Mouse (Mus musculus) heart, embryonic 14.5 days (tissue): Measurements from ENCODE around the gene Heg1. TPM values are rescaled to one million over a fixed set of nuclear protein-coding genes. Genes with fewer than 3 reads are reported as not detected.
A peak's percentile ranks its signal among the peaks of the same experiment; 100 is the strongest.

Experiments
- ATAC-seq: fragments of 200-750 bp; cut with Nextera tagmentation; 2 replicates; pipeline ENCODE4 v1.8.0; 2017; ENCODE audit warnings: low read depth, moderate TSS enrichment; ENCODE audit not compliant: insufficient number of reproducible peaks, insufficient read depth, low FRiP score
- H3K27ac ChIP-seq, 2 experiments: fragments of 200-500 bp in 1 of 2; fragments of 300-500 bp in 1 of 2; sonication (generic) in 1 of 2; replicated peaks in 1 of 2; 2 replicates each; pipeline ENCODE4 v1.5.1; 2012 to 2014; ENCODE audit warnings: low read depth in 2 of 2, low read length in 2 of 2, control low read depth in 1 of 2, mild to moderate bottlenecking in 1 of 2, mixed read lengths in 1 of 2; ENCODE audit not compliant: control insufficient read depth in 1 of 2, insufficient read depth in 1 of 2
- H3K27me3 ChIP-seq: fragments of 300-500 bp; sonication (generic); 2 replicates; pipeline ENCODE4 v1.6.1; 2014; ENCODE audit warnings: mild to moderate bottlenecking, low read length, control low read depth; ENCODE audit not compliant: control insufficient read depth, insufficient read depth
- H3K36me3 ChIP-seq: fragments of 300-500 bp; sonication (generic); 2 replicates; pipeline ENCODE4 v1.6.1; 2014; ENCODE audit warnings: mild to moderate bottlenecking, control low read depth, low read length, mixed read lengths; ENCODE audit not compliant: control insufficient read depth, insufficient read depth
- H3K4me1 ChIP-seq, 2 experiments: fragments of 200-500 bp in 1 of 2; fragments of 300-500 bp in 1 of 2; sonication (generic) in 1 of 2; 2 replicates each; pipeline ENCODE4 v1.6.1; 2012 to 2014; ENCODE audit warnings: low read length in 2 of 2, control low read depth in 1 of 2, mixed read lengths in 1 of 2; ENCODE audit not compliant: control insufficient read depth in 2 of 2, insufficient read depth in 2 of 2
- H3K4me2 ChIP-seq: fragments of 300-500 bp; sonication (generic); 2 replicates; pipeline ENCODE4 v1.6.1; 2014; ENCODE audit warnings: mild to moderate bottlenecking, low read length
- H3K4me3 ChIP-seq, 2 experiments: fragments of 200-500 bp in 1 of 2; fragments of 300-500 bp in 1 of 2; sonication (generic) in 1 of 2; 2 replicates each; pipeline ENCODE4 v1.5.1; 2012 to 2014; ENCODE audit warnings: low read length in 2 of 2, mild to moderate bottlenecking in 2 of 2, control low read depth in 1 of 2, low read depth in 1 of 2, moderate library complexity in 1 of 2; ENCODE audit not compliant: control insufficient read depth in 1 of 2, insufficient read depth in 1 of 2
- H3K9ac ChIP-seq: fragments of 300-500 bp; sonication (generic); 2 replicates; pipeline ENCODE4 v1.6.1; 2014; ENCODE audit warnings: mild to moderate bottlenecking, low read length
- H3K9me3 ChIP-seq: fragments of 300-500 bp; sonication (generic); 2 replicates; pipeline ENCODE4 v1.6.1; 2016; ENCODE audit warnings: low read length, control low read depth; ENCODE audit not compliant: control insufficient read depth
- WGBS: fragments of 180-500 bp; shearing (Covaris S2); extraction: QIAGEN DNeasy Blood & Tissue Kit; methylation state at CpG from one replicate; pipeline ENCODE4 v1.1.7; 2014; 5-methylcytosine and 5-hydroxymethylcytosine counted together
- polyA plus RNA-seq: library from polyadenylated mRNA; unstranded; fragments of >200 nt; fragmentation: Nextera tagmentation; extraction: Ambion mirVana; gene quantifications from 2 replicates; pipeline ENCODE4 v1.2.1, GENCODE M21; 2014

Gene Heg1
- polyA plus RNA-seq, 1 experiment from 2014 or later, result 40.5 TPM

GRCm38 (mm10) chr16:33659521-33659920 is 24.6 kb upstream of the Heg1 start:
- ATAC-seq, result no peak
- Histone ChIP-seq H3K9ac (no peak overlapping the region), H3K36me3 (no peaks in the 10 kb centered on the region), H3K4me3 (no peak overlapping the region), H3K27me3 (no peaks in the 10 kb centered on the region), H3K27ac (peak overlapping the region in 1 of 2 experiments; percentile 53; a peak in 1 of 4 replicates), H3K4me2 (no peak overlapping the region), H3K9me3 (no peaks in the 10 kb centered on the region), H3K4me1 (peaks cover 7 to 8% of the 10 kb centered on the region in 2 experiments)
- WGBS, result 80% methylated on average over 5 of the region's 5 CpGs

- no peaks in the 10 kb centered on the region for H3K27me3 ChIP-seq
- H3K4me1 ChIP-seq, result peaks cover 7 to 8% of the 10 kb centered on the region in 2 experiments
- H3K9ac ChIP-seq, result no peak overlapping the region
- H3K4me3 ChIP-seq, result no peak overlapping the region
- H3K9me3 ChIP-seq, result no peaks in the 10 kb centered on the region
- WGBS, result 34% methylated on average over 5 of the region's 5 CpGs
- H3K4me2 ChIP-seq, result no peak overlapping the region
- H3K27ac ChIP-seq, result peak overlapping the region; percentile 51 to 53
- no peaks in the 10 kb centered on the region for H3K36me3 ChIP-seq
- ATAC-seq, result 0 out of 2 replicates have a peak, but pooled peaks have one; percentile 26
These were observed 24.0 kb upstream of the Heg1 start for GRCm38 (mm10) chr16:33660125-33660524.

- Histone ChIP-seq H3K9me3 (no peaks in the 10 kb centered on the region), H3K27me3 (no peaks in the 10 kb centered on the region), H3K36me3 (no peaks in the 10 kb centered on the region), H3K4me3 (no peak overlapping the region), H3K27ac (no peak overlapping the region), H3K9ac (no peak overlapping the region), H3K4me1 (peaks cover 7 to 8% of the 10 kb centered on the region in 2 experiments), H3K4me2 (no peak overlapping the region)
- WGBS, result 94% methylated on average over 10 of the region's 10 CpGs
- ATAC-seq, result no peak
These were observed 21.3 kb upstream of the Heg1 start for GRCm38 (mm10) chr16:33662841-33663240.

- no peak for ATAC-seq
- H3K27ac ChIP-seq, result no peak overlapping the region
- H3K9ac ChIP-seq, result no peak overlapping the region
- H3K27me3 ChIP-seq, result no peaks in the 10 kb centered on the region
- H3K4me3 ChIP-seq, result no peak overlapping the region
- H3K9me3 ChIP-seq, result no peaks in the 10 kb centered on the region
- no peaks in the 10 kb centered on the region for H3K36me3 ChIP-seq
- H3K4me1 ChIP-seq, result peaks cover 4% of the 10 kb centered on the region in 2 experiments; a peak in 3 of 4 replicates
- no peak overlapping the region for H3K4me2 ChIP-seq
- WGBS, result 74% methylated on average over 6 of the region's 6 CpGs
These were observed 17.9 kb upstream of the Heg1 start for GRCm38 (mm10) chr16:33666226-33666625.

GRCm38 (mm10) chr16:33666985-33667538 is 17.1 kb upstream of the Heg1 start:
- Histone ChIP-seq H3K27me3 (no peaks in the 10 kb centered on the region), H3K4me2 (no peak overlapping the region), H3K27ac (no peak overlapping the region), H3K9me3 (no peaks in the 10 kb centered on the region), H3K36me3 (no peaks in the 10 kb centered on the region), H3K4me3 (no peak overlapping the region), H3K9ac (no peak overlapping the region), H3K4me1 (peaks cover 4% of the 10 kb centered on the region in 2 experiments; a peak in 3 of 4 replicates)
- WGBS, result 87% methylated on average over 4 of the region's 4 CpGs
- no peak for ATAC-seq

- ATAC-seq, result no peak
- Histone ChIP-seq H3K9ac (no peak overlapping the region), H3K27me3 (no peaks in the 10 kb centered on the region), H3K27ac (no peak overlapping the region), H3K9me3 (no peaks in the 10 kb centered on the region), H3K36me3 (no peaks in the 10 kb centered on the region), H3K4me1 (peaks cover 4% of the 10 kb centered on the region in 2 experiments; a peak in 3 of 4 replicates), H3K4me3 (no peak overlapping the region), H3K4me2 (no peak overlapping the region)
- WGBS, result 48% methylated on average over 2 of the region's 2 CpGs
These were observed 15.7 kb upstream of the Heg1 start for GRCm38 (mm10) chr16:33668448-33668847.

GRCm38 (mm10) chr16:33669072-33669471 is 15.1 kb upstream of the Heg1 start:
- no peak overlapping the region for H3K4me3 ChIP-seq
- no peak overlapping the region for H3K27ac ChIP-seq
- no peaks in the 10 kb centered on the region for H3K36me3 ChIP-seq
- H3K9ac ChIP-seq, result no peak overlapping the region
- no peaks in the 10 kb centered on the region for H3K9me3 ChIP-seq
- no peaks in the 10 kb centered on the region for H3K27me3 ChIP-seq
- peaks cover 4% of the 10 kb centered on the region in 2 experiments; a peak in 3 of 4 replicates for H3K4me1 ChIP-seq
- no peak overlapping the region for H3K4me2 ChIP-seq
- 91% methylated on average over 1 of the region's 1 CpGs for WGBS
- ATAC-seq, result no peak

- peaks cover 4 to 7% of the 10 kb centered on the region in 2 experiments; a peak in 3 of 4 replicates for H3K4me1 ChIP-seq
- H3K4me3 ChIP-seq, result no peak overlapping the region
- no peaks in the 10 kb centered on the region for H3K27me3 ChIP-seq
- WGBS, result 54% methylated on average over 3 of the region's 3 CpGs
- ATAC-seq, result no peak
- H3K27ac ChIP-seq, result 0 out of 4 replicates have a peak overlapping the region, but pooled peaks have one; percentile 16 to 17
- no peaks in the 10 kb centered on the region for H3K9me3 ChIP-seq
- H3K9ac ChIP-seq, result no peak overlapping the region
- H3K4me2 ChIP-seq, result no peak overlapping the region
- no peaks in the 10 kb centered on the region for H3K36me3 ChIP-seq
These were observed 13.8 kb upstream of the Heg1 start for GRCm38 (mm10) chr16:33670340-33670739.
